Mouse (Mus musculus): Measurements from ENCODE around the gene Ly6g5c. TPM values are rescaled to one million over a fixed set of nuclear protein-coding genes. Genes with fewer than 3 reads are reported as not detected.
A peak's percentile ranks its signal among the peaks of the same experiment; 100 is the strongest.
"Not testable (repeated sequence)": the region's sequence is repeated elsewhere in the genome, so short reads cannot be mapped to it uniquely, and the experiment has no call there.

The Ly6g5c gene
- polyA plus RNA-seq, 1 experiment from 2014 or later: not detected

DNA sequence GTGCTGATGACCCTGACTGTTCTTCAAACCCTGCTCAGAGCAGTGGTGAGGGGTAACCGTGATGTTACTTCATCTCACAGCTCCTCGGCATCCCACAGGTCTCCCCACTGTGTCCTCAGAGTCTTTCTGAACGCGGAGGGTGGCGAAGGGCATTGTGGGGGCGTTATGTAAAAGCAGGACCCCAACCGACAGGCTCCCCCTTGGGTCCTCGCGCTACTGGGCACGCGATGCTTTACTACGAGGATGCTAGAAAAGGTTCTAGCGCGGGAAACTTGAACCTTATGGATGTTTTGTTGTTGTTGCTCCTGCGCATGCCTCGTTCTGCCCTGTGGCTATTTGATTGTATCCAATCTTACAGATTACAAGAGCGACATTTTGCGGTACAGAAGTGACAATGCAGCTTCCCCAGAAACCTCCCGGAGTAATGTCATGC is 13.8 kb downstream of the Ly6g5c start, which contains the start of gene Csnk2b:
Gene Csnk2b (minus strand): TSS at position 183 of the 433 bp plus-strand sequence.
- peaks cover 37% of the 10 kb centered on the region for H3K4me1 ChIP-seq
- no peak; the same call in 1 of the 2 replicates for ATAC-seq (ENCODE audit: borderline replicate concordance, extremely low read depth, low FRiP score, low TSS enrichment)
- H3K36me3 ChIP-seq: peaks cover 37% of the 10 kb centered on the region
- under 1% methylated on average over 19 of the region's 19 CpGs for WGBS
- peak within 1 kb of the TSS; percentile 81 for H3K4me3 ChIP-seq
- H3K27ac ChIP-seq: peak within 1 kb of the TSS; percentile 86
- no peaks in the 10 kb centered on the region for H3K27me3 ChIP-seq
- no peaks in the 10 kb centered on the region for H3K9me3 ChIP-seq
- peak within 1 kb of the TSS; percentile 91 for H3K9ac ChIP-seq
- H3K4me2 ChIP-seq: peak within 1 kb of the TSS; percentile 95

DNA sequence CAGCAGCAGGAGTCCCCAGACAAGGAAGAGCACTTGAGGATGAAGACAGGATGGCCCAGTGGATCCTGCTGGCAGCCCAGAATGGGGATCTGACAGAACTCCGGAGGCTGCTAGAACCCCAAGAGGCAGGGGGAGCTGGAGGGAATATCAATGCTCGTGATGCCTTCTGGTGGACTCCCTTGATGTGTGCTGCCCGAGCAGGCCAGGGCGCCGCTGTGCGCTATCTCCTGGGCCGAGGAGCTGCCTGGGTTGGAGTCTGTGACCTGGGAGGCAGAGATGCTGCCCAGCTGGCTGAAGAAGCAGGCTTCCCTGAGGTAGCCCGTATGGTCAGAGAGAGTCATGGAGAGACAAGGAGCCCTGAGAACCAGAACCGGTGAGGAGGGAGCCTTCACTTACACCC is 15.2 kb downstream of the Ly6g5c start:
- 87% methylated on average over 9 of the region's 9 CpGs for WGBS
- not testable (repeated sequence) for H3K27ac ChIP-seq

DNA sequence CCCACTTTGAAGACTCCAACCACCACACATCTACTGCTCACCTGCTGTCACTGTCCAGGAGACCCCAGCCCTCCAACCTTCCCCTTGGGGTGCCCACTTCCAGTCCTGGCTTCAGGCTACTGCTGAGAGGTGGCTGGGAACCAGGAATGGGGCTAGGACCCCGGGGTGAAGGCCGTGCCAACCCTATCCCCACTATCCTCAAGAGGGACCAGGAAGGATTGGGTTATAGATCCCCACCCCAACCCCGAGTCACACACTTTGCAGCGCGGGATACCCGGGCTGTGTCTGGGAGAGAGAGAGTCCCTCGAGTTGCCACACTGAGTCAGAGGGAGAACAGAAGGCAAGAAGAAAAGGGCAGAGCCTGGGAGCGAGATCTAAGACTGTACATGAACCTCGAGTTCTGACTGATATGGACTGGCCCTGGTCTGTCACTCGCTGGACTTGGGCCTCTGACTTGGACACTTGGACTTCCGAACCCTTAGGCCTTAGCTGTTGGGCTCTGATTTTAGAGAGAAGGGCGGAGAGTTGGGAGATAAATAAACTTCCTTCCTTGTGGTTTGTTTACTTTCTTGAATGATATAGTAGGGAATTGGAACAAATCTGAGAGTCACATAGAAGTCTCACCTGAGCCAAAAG is 16.3 kb downstream of the Ly6g5c start:
- not testable (repeated sequence) for H3K27me3 ChIP-seq; ATAC-seq (ENCODE audit: borderline replicate concordance, extremely low read depth, low FRiP score, low TSS enrichment); H3K9ac ChIP-seq; H3K4me3 ChIP-seq; H3K27ac ChIP-seq; H3K4me2 ChIP-seq; H3K9me3 ChIP-seq
- WGBS: 89% methylated on average over 12 of the region's 12 CpGs
- H3K4me1 ChIP-seq: peaks cover 48% of the 10 kb centered on the region
- peaks cover 15% of the 10 kb centered on the region; the same call in 1 of the 2 replicates for H3K36me3 ChIP-seq

More for the DNA sequence above, 15.2 kb downstream of the Ly6g5c start:
- ATAC-seq (ENCODE audit: borderline replicate concordance, extremely low read depth, low FRiP score, low TSS enrichment); H3K9ac ChIP-seq; H3K4me2 ChIP-seq; H3K9me3 ChIP-seq; H3K4me3 ChIP-seq; H3K27me3 ChIP-seq: not testable (repeated sequence)
- peaks cover 26% of the 10 kb centered on the region for H3K36me3 ChIP-seq
- H3K4me1 ChIP-seq: peaks cover 48% of the 10 kb centered on the region

DNA sequence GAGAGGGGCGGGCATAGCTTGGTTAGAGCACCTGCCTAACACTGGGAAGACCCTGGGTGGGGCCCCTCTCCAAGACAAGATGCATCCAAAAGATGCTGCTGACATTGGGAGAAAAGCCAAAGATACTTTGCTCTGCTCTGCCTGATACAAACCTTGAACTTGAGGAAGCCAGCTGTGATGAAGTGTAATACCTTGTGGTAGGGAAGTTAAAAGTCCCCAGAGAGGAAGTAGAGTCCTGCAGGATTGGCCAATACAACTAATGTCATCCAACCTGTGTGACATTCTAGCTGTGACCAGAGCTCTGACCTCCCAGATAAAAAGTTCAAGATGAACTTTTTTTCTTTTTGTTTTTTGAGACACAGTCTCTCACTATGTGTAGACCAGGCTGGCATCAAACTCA is 17.0 kb downstream of the Ly6g5c start:
- H3K36me3 ChIP-seq: peaks cover 10% of the 10 kb centered on the region; the same call in 1 of the 2 replicates
- no peak for ATAC-seq (ENCODE audit: borderline replicate concordance, extremely low read depth, low FRiP score, low TSS enrichment)
- 81% methylated on average over 1 of the region's 1 CpGs for WGBS
- H3K4me2 ChIP-seq: no peak overlapping the region; the same call in 1 of the 2 replicates
- H3K27ac ChIP-seq: peak overlapping the region; percentile 89; the same call in 1 of the 2 replicates
- H3K9me3 ChIP-seq: no peaks in the 10 kb centered on the region
- H3K4me3 ChIP-seq: peak overlapping the region; percentile 67; the same call in 1 of the 2 replicates
- H3K27me3 ChIP-seq: no peaks in the 10 kb centered on the region
- no peak overlapping the region for H3K9ac ChIP-seq
- H3K4me1 ChIP-seq: peaks cover 42% of the 10 kb centered on the region

- H3K4me3 ChIP-seq: peak overlapping the region; percentile 67
Measured at GRCm38 (mm10) chr17:35125578-35125977, 17.5 kb downstream of the Ly6g5c start.

GRCm38 (mm10) chr17:35126206-35126611 is 18.1 kb downstream of the Ly6g5c start, which contains the start of gene D17H6S53E:
D17H6S53E (plus strand) TSS chr17:35126373.
- Histone ChIP-seq H3K4me1 (peaks cover 37% of the 10 kb centered on the region), H3K9ac (peak within 1 kb of the TSS; percentile 72), H3K9me3 (no peaks in the 10 kb centered on the region), H3K27ac (peak within 1 kb of the TSS; percentile 89), H3K4me2 (peak within 1 kb of the TSS; percentile 69), H3K27me3 (no peaks in the 10 kb centered on the region), H3K4me3 (peak within 1 kb of the TSS; percentile 67), H3K36me3 (peaks cover 10% of the 10 kb centered on the region; the same call in 1 of the 2 replicates)
- WGBS: 0% methylated on average over 36 of the region's 36 CpGs
- peak; percentile 50 for ATAC-seq (ENCODE audit: borderline replicate concordance, extremely low read depth, low FRiP score, low TSS enrichment)

More at GRCm38 (mm10) chr17:35125578-35125977, 17.5 kb downstream of the Ly6g5c start:
- 14% methylated on average over 6 of the region's 6 CpGs for WGBS
- Histone ChIP-seq H3K4me1 (peaks cover 37% of the 10 kb centered on the region), H3K9ac (peak overlapping the region; percentile 72), H3K9me3 (no peaks in the 10 kb centered on the region), H3K27ac (peak overlapping the region; percentile 89), H3K4me2 (peak overlapping the region; percentile 69), H3K36me3 (peaks cover 10% of the 10 kb centered on the region; the same call in 1 of the 2 replicates), H3K27me3 (no peaks in the 10 kb centered on the region)
- ATAC-seq (ENCODE audit: borderline replicate concordance, extremely low read depth, low FRiP score, low TSS enrichment): no peak

DNA sequence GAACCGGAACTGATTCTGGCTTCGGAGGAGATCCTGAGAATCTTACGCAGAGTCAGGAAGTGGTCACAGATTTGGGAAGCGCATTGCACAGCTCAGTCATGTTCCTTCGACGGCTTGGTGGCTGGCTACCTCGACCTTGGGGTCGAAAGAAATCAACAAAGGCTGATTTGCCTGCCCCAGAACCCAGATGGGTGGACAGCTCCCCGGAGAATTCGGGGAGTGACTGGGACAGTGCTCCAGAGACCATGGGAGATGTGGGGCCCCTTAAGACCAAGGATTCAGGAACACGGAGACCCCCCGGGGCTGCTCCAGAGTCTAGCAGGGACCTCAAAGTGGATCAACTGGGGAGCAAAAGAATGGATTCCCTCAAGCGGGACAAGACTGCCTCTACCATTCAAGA is 18.9 kb downstream of the Ly6g5c start:
- 0 out of 2 replicates have a peak overlapping the region, but pooled peaks have one; percentile 89 for H3K27ac ChIP-seq
- ATAC-seq (ENCODE audit: borderline replicate concordance, extremely low read depth, low FRiP score, low TSS enrichment): no peak
- WGBS: 54% methylated on average over 13 of the region's 13 CpGs
- no peaks in the 10 kb centered on the region for H3K27me3 ChIP-seq
- peaks cover 10% of the 10 kb centered on the region; the same call in 1 of the 2 replicates for H3K36me3 ChIP-seq
- H3K9ac ChIP-seq: peak overlapping the region; percentile 72; the same call in 1 of the 2 replicates
- H3K4me2 ChIP-seq: peak overlapping the region; percentile 69
- no peaks in the 10 kb centered on the region for H3K9me3 ChIP-seq
- H3K4me3 ChIP-seq: peak overlapping the region; percentile 67
- peaks cover 34% of the 10 kb centered on the region for H3K4me1 ChIP-seq

DNA sequence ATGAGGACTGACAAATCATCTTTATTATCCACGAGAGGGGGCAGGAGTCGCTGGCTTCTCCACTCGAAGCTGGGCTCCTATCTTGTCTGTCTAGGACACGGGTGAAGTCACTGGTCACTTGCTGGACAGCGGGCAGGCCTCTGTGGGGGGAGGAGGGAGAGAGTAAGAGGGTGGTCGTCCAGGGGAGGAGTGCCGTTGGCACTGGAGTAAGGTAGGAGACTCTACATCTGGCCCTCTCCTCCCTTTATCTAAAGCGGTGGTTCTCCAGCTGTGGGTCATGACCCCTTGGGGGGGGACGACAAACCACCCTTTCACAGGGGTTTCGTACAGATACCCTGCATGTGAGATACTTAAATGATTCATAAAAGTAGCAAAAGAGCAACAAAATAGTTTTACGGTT is 20.9 kb downstream of the Ly6g5c start:
- H3K36me3 ChIP-seq: peaks cover 4% of the 10 kb centered on the region; the same call in 1 of the 2 replicates
- H3K27ac ChIP-seq: no peak overlapping the region
- ATAC-seq (ENCODE audit: borderline replicate concordance, extremely low read depth, low FRiP score, low TSS enrichment): no peak
- H3K4me1 ChIP-seq: peaks cover 32% of the 10 kb centered on the region
- H3K4me3 ChIP-seq: no peak overlapping the region
- no peaks in the 10 kb centered on the region for H3K9me3 ChIP-seq
- H3K27me3 ChIP-seq: no peaks in the 10 kb centered on the region
- no peak overlapping the region for H3K4me2 ChIP-seq
- WGBS: 53% methylated on average over 11 of the region's 11 CpGs
- H3K9ac ChIP-seq: no peak overlapping the region

- Histone ChIP-seq H3K4me3 (no peak overlapping the region), H3K36me3 (no peaks in the 10 kb centered on the region; the same call in 1 of the 2 replicates), H3K4me2 (no peak overlapping the region), H3K4me1 (peaks cover 19% of the 10 kb centered on the region), H3K27ac (no peak overlapping the region), H3K27me3 (no peaks in the 10 kb centered on the region), H3K9ac (no peak overlapping the region), H3K9me3 (no peaks in the 10 kb centered on the region)
- ATAC-seq (ENCODE audit: borderline replicate concordance, extremely low read depth, low FRiP score, low TSS enrichment): no peak
- 91% methylated on average over 8 of the region's 8 CpGs for WGBS
Measured at GRCm38 (mm10) chr17:35131038-35131437, 23.0 kb downstream of the Ly6g5c start.

DNA sequence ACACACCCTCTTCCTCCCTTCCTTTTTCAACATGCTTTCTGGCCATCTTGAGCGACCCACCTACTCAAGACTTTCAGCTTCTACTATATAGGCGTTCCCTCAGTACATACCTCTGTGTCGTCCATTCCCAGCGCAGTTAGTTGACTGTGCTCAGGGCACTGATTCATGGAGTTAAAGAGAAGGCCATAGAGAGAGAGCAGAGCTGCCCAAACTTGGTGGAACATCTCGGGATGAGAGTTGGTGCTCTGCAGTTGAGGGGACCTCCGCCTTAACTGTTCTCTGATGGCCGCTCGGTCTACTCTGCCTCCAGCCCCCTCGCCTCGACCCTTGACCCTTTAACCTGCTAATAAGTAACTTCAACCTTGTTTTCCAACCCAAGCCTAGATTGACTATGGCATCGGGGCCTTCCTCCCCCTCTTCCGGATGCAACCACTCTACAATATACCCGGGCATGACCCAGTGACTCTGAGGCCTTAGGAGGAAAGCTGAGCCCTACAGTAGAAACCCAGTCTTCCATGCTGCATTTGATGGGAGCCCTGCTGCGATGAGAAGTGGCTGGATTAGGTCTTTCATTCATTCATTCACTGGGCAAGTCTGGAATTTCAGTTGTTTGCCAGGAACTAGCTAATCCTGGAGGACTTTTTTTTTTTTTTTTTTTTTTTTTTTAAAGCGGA is 23.6 kb downstream of the Ly6g5c start, which contains the start of gene Apom:
Gene Apom (minus strand): TSS at position 551 of the 674 bp plus-strand sequence.
- H3K27me3 ChIP-seq: no peaks in the 10 kb centered on the region
- no peaks in the 10 kb centered on the region; the same call in 1 of the 2 replicates for H3K36me3 ChIP-seq
- peaks cover 23% of the 10 kb centered on the region for H3K4me1 ChIP-seq
- no peaks in the 10 kb centered on the region for H3K9me3 ChIP-seq
- H3K4me2 ChIP-seq: no peak within 1 kb of the TSS
- no peak for ATAC-seq (ENCODE audit: borderline replicate concordance, extremely low read depth, low FRiP score, low TSS enrichment)
- H3K27ac ChIP-seq: no peak within 1 kb of the TSS
- H3K9ac ChIP-seq: no peak within 1 kb of the TSS
- H3K4me3 ChIP-seq: no peak within 1 kb of the TSS
- WGBS: 72% methylated on average over 15 of the region's 15 CpGs

GRCm38 (mm10) chr17:35132174-35132560 is 24.1 kb downstream of the Ly6g5c start:
- H3K9me3 ChIP-seq: no peaks in the 10 kb centered on the region
- H3K4me3 ChIP-seq: no peak overlapping the region
- peaks cover 23% of the 10 kb centered on the region for H3K4me1 ChIP-seq
- no peaks in the 10 kb centered on the region for H3K27me3 ChIP-seq
- 60% methylated on average over 3 of the region's 3 CpGs for WGBS
- H3K27ac ChIP-seq: no peak overlapping the region
- no peak overlapping the region for H3K4me2 ChIP-seq
- H3K36me3 ChIP-seq: no peaks in the 10 kb centered on the region; the same call in 1 of the 2 replicates
- ATAC-seq (ENCODE audit: borderline replicate concordance, extremely low read depth, low FRiP score, low TSS enrichment): no peak
- H3K9ac ChIP-seq: no peak overlapping the region
